Mouse (Mus musculus): Measurements from ENCODE around the gene Tex21. TPM values are rescaled to one million over a fixed set of nuclear protein-coding genes. Genes with fewer than 3 reads are reported as not detected.

Tex21 gene
- polyA plus RNA-seq, 1 experiment from 2014 or later, result not detected

DNA sequence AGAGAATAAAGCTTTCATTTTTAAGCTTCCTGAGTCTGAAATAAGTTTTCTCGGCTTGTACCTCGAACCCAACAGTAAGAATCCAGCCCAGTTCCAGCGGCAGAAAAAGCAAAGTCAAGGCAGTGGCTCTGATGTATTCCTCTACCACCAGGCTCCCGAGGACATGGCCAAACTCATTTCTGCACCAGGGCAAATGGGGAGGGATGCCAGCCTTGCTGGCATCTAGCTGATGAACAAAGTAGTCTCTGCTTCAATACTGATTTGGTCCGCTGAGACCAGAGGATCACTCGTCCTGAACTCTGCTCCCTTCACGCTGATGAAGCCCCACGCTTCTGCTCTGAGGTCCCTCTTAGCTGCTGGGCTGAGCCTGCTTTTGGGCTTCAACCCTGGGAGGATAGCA, 7.4 kb upstream of the Tex21 start:
- no peak for ATAC-seq (ENCODE audit: low read depth)

DNA sequence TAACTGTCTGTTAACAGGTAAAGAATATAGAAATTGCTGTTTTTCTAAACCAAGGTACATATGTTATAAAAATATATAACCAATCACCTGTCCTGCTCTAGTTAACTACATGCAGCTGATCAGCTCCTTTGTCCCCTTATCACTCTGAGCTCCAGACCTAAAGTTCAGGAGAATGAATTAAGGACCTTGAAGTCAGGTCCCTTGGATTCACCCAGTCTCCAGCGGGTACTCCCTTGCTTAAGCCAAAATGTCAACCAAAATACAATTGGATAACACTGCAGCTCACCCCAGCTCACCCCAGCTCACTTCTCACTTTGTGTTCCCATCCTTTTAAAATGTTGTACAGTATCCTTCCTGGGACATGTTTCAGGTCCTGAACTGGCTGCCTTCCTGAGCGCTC, 7.0 kb upstream of the Tex21 start:
- 70% methylated on average over 2 of the region's 2 CpGs for WGBS (ENCODE audit: insufficient replicate concordance)
- no peak overlapping the region for H3K27ac ChIP-seq (ENCODE audit: low read length)
- H3K4me3 ChIP-seq (ENCODE audit: low read depth, low read length), result no peak overlapping the region
- H3K9ac ChIP-seq (ENCODE audit: low read depth, low read length), result no peak overlapping the region
- no peaks in the 10 kb centered on the region for H3K27me3 ChIP-seq (ENCODE audit: control insufficient read depth, insufficient read depth, low read depth, low read length)
- H3K9me3 ChIP-seq (replicated peaks; ENCODE audit: control insufficient read depth, low read length), result no peaks in the 10 kb centered on the region
- no peak for ATAC-seq (ENCODE audit: low read depth)
- no peak overlapping the region for H3K4me2 ChIP-seq (ENCODE audit: low read depth, low read length)
- H3K4me1 ChIP-seq (ENCODE audit: control insufficient read depth, low read depth, low read length), result peaks cover 24% of the 10 kb centered on the region
- H3K36me3 ChIP-seq (ENCODE audit: control insufficient read depth, insufficient read depth), result no peaks in the 10 kb centered on the region

More for the DNA sequence above, 7.4 kb upstream of the Tex21 start:
- Histone ChIP-seq H3K36me3 (ENCODE audit: control insufficient read depth, insufficient read depth) (no peaks in the 10 kb centered on the region), H3K4me1 (ENCODE audit: control insufficient read depth, low read depth, low read length) (peaks cover 24% of the 10 kb centered on the region), H3K4me3 (ENCODE audit: low read depth, low read length) (no peak overlapping the region), H3K9ac (ENCODE audit: low read depth, low read length) (no peak overlapping the region), H3K4me2 (ENCODE audit: low read depth, low read length) (no peak overlapping the region), H3K27ac (ENCODE audit: low read length) (no peak overlapping the region), H3K27me3 (ENCODE audit: control insufficient read depth, insufficient read depth, low read depth, low read length) (no peaks in the 10 kb centered on the region), H3K9me3 (replicated peaks; ENCODE audit: control insufficient read depth, low read length) (no peaks in the 10 kb centered on the region)
- WGBS (ENCODE audit: insufficient replicate concordance), result 67% methylated on average over 8 of the region's 8 CpGs

DNA sequence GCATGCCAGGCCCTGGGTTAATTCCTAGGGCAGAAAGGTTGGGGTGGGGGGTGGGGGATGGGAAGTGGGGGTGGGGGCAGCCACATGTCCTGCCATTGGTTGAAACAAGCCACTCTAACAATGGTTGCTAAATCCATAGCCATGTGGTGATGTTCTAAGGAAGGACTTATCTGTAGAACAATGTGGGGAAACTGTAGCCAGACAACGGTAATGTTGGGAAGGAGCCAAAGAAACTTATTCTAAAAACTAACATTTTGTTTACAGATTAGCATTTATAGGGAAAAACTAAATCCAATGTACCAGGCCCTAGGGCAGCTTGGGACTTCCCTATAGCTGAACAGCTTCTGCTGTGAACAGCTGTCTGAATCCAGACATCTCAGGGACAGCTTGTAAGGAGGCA, 6.5 kb upstream of the Tex21 start:
- WGBS (ENCODE audit: insufficient replicate concordance), result 72% methylated on average over 1 of the region's 1 CpGs
- Histone ChIP-seq H3K27ac (ENCODE audit: low read length) (no peak overlapping the region), H3K4me1 (ENCODE audit: control insufficient read depth, low read depth, low read length) (peaks cover 24% of the 10 kb centered on the region), H3K4me2 (ENCODE audit: low read depth, low read length) (no peak overlapping the region), H3K36me3 (ENCODE audit: control insufficient read depth, insufficient read depth) (no peaks in the 10 kb centered on the region), H3K9me3 (replicated peaks; ENCODE audit: control insufficient read depth, low read length) (no peaks in the 10 kb centered on the region), H3K4me3 (ENCODE audit: low read depth, low read length) (no peak overlapping the region), H3K27me3 (ENCODE audit: control insufficient read depth, insufficient read depth, low read depth, low read length) (no peaks in the 10 kb centered on the region), H3K9ac (ENCODE audit: low read depth, low read length) (no peak overlapping the region)
- ATAC-seq (ENCODE audit: low read depth), result no peak

DNA sequence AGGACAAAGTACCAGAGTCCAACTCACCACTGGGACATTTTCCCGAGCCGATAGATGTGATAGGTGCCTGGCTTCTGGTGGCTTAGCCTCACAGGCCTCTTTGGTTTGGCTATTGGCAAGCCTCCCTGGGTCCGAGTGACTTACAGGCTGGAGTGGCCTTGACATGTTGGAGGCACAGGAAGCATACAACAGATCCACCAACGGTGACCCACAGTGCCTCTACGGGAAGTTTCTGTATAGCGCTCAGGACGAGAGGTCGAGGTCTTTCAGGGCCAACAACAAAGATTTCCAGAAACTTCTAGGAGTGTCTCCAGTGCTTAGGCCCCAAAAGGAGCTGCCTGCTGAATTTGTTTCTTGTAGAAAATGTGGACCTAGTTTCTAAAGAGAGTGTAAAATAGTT, 1.6 kb downstream of the Tex21 start:
- no peaks in the 10 kb centered on the region for H3K9me3 ChIP-seq (replicated peaks; ENCODE audit: control insufficient read depth, low read length)
- peaks cover 20% of the 10 kb centered on the region for H3K4me1 ChIP-seq (ENCODE audit: control insufficient read depth, low read depth, low read length)
- H3K27me3 ChIP-seq (ENCODE audit: control insufficient read depth, insufficient read depth, low read depth, low read length), result no peaks in the 10 kb centered on the region
- H3K9ac ChIP-seq (ENCODE audit: low read depth, low read length), result no peak overlapping the region
- no peak overlapping the region for H3K4me3 ChIP-seq (ENCODE audit: low read depth, low read length)
- ATAC-seq (ENCODE audit: low read depth), result no peak
- no peak overlapping the region for H3K27ac ChIP-seq (ENCODE audit: low read length)
- H3K36me3 ChIP-seq (ENCODE audit: control insufficient read depth, insufficient read depth), result no peaks in the 10 kb centered on the region
- WGBS (ENCODE audit: insufficient replicate concordance), result 71% methylated on average over 8 of the region's 8 CpGs
- no peak overlapping the region for H3K4me2 ChIP-seq (ENCODE audit: low read depth, low read length)

DNA sequence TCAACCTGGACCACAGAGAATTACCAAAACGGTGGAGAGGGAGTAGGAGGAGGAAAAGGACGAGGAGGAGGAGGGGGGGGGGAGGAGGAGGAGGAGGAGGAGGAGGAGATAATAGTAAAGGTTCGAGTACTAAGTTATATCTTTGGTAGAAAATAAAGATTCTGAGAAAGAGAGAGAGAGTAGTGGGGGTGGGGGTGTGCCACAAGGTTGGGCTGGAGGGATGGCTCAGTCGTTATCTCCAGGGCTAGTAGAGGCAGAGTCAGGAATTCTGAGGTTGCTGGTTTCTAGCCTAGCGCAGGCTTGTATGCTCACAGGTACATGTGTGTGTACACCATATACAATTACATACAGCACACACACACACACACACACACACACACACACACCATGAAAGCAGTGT, 4.7 kb downstream of the Tex21 start:
- peak overlapping the region; percentile 57 for H3K27ac ChIP-seq (ENCODE audit: low read length)
- 19% methylated on average over 5 of the region's 5 CpGs for whole genome bisulfite sequencing (ENCODE audit: insufficient replicate concordance)
- no peaks in the 10 kb centered on the region for H3K27me3 ChIP-seq (ENCODE audit: control insufficient read depth, insufficient read depth, low read depth, low read length)
- H3K4me3 ChIP-seq (ENCODE audit: low read depth, low read length), result no peak overlapping the region
- ATAC-seq (ENCODE audit: low read depth), result peak; percentile 54
- no peak overlapping the region for H3K9ac ChIP-seq (ENCODE audit: low read depth, low read length)
- peak overlapping the region; percentile 27; the same call in 1 of the 2 replicates for H3K4me2 ChIP-seq (ENCODE audit: low read depth, low read length)
- no peaks in the 10 kb centered on the region for H3K9me3 ChIP-seq (replicated peaks; ENCODE audit: control insufficient read depth, low read length)
- no peaks in the 10 kb centered on the region for H3K36me3 ChIP-seq (ENCODE audit: control insufficient read depth, insufficient read depth)
- peaks cover 27% of the 10 kb centered on the region for H3K4me1 ChIP-seq (ENCODE audit: control insufficient read depth, low read depth, low read length)

DNA sequence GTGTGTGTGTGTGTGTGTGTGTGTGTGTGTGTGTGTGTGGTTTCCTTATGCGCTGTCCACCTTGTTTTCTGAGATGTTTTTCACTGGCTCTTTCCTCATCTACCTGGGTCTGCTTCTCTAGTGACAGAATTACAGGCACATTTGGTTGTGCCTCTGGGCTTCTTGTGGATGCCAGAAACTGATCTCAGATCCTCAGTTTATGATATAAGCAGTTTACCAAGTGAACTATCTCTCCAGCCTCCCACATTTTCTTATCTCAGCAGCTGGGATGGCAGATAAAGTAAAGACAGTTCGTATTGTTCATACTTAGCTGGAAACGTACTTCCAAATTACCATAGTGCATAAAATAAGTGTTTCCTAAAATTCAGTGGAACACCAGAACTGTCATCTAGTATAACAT, 5.5 kb downstream of the Tex21 start:
- peak; percentile 70 for ATAC-seq (ENCODE audit: low read depth)
- no peak overlapping the region for H3K9ac ChIP-seq (ENCODE audit: low read depth, low read length)
- no peaks in the 10 kb centered on the region for H3K36me3 ChIP-seq (ENCODE audit: control insufficient read depth, insufficient read depth)
- peaks cover 27% of the 10 kb centered on the region for H3K4me1 ChIP-seq (ENCODE audit: control insufficient read depth, low read depth, low read length)
- peak overlapping the region; percentile 57 for H3K27ac ChIP-seq (ENCODE audit: low read length)
- no peaks in the 10 kb centered on the region for H3K9me3 ChIP-seq (replicated peaks; ENCODE audit: control insufficient read depth, low read length)
- H3K4me3 ChIP-seq (ENCODE audit: low read depth, low read length), result no peak overlapping the region
- peak overlapping the region; percentile 27; the same call in 1 of the 2 replicates for H3K4me2 ChIP-seq (ENCODE audit: low read depth, low read length)
- H3K27me3 ChIP-seq (ENCODE audit: control insufficient read depth, insufficient read depth, low read depth, low read length), result no peaks in the 10 kb centered on the region
- WGBS (ENCODE audit: insufficient replicate concordance), result 23% methylated on average over 3 of the region's 3 CpGs

DNA sequence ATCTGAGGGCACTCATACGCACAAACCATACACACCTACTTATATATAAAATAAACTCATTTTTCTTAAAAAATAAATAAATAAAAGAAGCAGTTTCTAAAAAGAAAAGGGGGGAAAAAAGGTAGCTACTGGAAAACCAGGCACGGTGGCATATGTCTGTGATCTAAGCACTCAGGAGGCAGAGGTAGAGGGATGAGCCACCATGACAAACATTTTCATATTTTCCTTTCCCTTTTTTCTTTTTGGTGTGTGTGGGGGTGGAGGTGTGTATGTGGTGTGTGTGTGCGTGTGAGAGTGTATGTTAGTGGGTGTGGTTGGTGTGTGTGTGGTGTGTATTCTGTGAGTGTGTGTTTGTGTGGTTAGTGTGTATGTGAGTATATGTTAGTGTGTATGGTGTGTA, 5.9 kb downstream of the Tex21 start:
- Histone ChIP-seq H3K4me2 (ENCODE audit: low read depth, low read length) (peak overlapping the region; percentile 27; the same call in 1 of the 2 replicates), H3K4me3 (ENCODE audit: low read depth, low read length) (no peak overlapping the region), H3K27me3 (ENCODE audit: control insufficient read depth, insufficient read depth, low read depth, low read length) (no peaks in the 10 kb centered on the region), H3K36me3 (ENCODE audit: control insufficient read depth, insufficient read depth) (no peaks in the 10 kb centered on the region), H3K4me1 (ENCODE audit: control insufficient read depth, low read depth, low read length) (peaks cover 27% of the 10 kb centered on the region), H3K9ac (ENCODE audit: low read depth, low read length) (no peak overlapping the region), H3K9me3 (replicated peaks; ENCODE audit: control insufficient read depth, low read length) (no peaks in the 10 kb centered on the region), H3K27ac (ENCODE audit: low read length) (peak overlapping the region; percentile 57)
- WGBS (ENCODE audit: insufficient replicate concordance), result 50% methylated on average over 3 of the region's 3 CpGs
- ATAC-seq (ENCODE audit: low read depth), result peak; percentile 16; the same call in 1 of the 2 replicates

DNA sequence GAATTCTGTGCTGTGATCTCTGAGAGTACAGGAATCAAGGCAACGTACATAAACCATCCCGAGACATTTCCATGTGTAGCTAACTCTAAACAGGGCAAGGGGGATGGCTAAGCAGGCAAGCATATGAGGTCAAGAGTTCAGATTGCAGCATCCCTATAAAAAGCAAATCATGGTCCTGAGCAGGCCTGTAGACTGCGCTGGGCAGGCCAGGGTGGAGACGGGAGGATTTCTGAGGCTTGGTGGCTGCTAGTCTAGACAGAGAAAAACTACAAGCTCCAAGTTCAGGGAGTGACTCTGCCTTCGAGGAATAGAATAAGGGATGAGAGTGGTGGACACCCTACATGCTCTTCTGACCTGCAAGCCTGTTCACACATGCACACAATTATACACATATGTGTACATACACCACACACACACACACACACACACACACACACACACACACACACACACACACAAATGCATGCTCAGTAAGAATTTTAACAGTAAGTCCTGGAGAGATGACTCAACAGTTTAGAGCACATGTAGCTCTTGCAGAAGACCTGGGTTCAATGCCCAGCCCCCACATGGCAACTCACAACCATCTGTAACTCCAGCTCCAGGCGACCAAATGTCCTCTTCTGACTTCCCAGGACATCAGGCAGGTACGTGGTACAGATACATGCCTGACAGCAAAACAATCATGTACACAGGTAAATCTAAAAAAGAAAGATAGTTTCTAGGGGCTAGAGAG, 6.5 kb downstream of the Tex21 start:
- WGBS (ENCODE audit: insufficient replicate concordance), result 46% methylated on average over 7 of the region's 7 CpGs
- H3K36me3 ChIP-seq (ENCODE audit: control insufficient read depth, insufficient read depth), result no peaks in the 10 kb centered on the region
- H3K9ac ChIP-seq (ENCODE audit: low read depth, low read length), result no peak overlapping the region; the same call in 1 of the 2 replicates

DNA sequence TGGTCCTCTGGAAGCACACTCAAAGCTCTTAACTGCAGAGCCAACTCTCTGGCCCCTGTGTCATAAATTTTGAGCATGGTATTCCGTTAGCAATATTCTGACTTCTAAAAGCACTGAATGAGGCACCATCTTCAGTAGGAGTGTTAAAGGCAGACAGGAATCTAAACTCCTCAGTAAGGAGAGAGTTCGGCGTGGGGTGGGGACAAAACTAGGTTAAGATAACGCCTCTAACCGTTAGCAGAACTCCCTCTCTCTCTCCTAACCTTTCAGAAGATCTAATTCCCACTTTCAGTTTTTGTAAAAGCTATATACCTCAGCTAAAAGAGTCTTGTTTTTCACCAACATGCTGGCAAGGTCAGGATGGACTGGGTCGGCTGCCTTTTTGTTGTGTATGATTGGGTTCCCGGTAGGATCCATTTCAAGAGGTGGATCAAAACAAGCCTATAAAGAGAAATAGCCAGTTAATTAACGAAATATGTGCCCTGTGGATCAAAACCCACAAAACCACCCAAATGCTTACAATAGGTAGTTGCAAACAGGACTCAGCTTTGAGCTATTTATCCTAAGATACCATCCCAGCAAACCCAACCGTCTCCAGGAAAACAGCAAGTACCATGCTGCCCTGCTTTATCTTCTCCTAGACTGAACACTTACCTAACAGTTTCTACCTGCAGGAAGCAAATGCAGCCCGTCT, 7.3 kb downstream of the Tex21 start:
- Histone ChIP-seq H3K9ac (ENCODE audit: low read depth, low read length) (no peak overlapping the region; the same call in 1 of the 2 replicates), H3K36me3 (ENCODE audit: control insufficient read depth, insufficient read depth) (no peaks in the 10 kb centered on the region), H3K27ac (ENCODE audit: low read length) (0 out of 2 replicates have a peak overlapping the region, but pooled peaks have one; percentile 16), H3K4me1 (ENCODE audit: control insufficient read depth, low read depth, low read length) (peaks cover 27% of the 10 kb centered on the region), H3K4me2 (ENCODE audit: low read depth, low read length) (no peak overlapping the region), H3K4me3 (ENCODE audit: low read depth, low read length) (no peak overlapping the region), H3K27me3 (ENCODE audit: control insufficient read depth, insufficient read depth, low read depth, low read length) (no peaks in the 10 kb centered on the region), H3K9me3 (replicated peaks; ENCODE audit: control insufficient read depth, low read length) (no peaks in the 10 kb centered on the region)
- 29% methylated on average over 10 of the region's 10 CpGs for WGBS (ENCODE audit: insufficient replicate concordance)
- ATAC-seq (ENCODE audit: low read depth), result no peak

More for the DNA sequence above, 6.5 kb downstream of the Tex21 start:
- Histone ChIP-seq H3K4me2 (ENCODE audit: low read depth, low read length) (no peak overlapping the region), H3K4me3 (ENCODE audit: low read depth, low read length) (no peak overlapping the region), H3K27ac (ENCODE audit: low read length) (peak overlapping the region; percentile 57; the same call in 1 of the 2 replicates), H3K27me3 (ENCODE audit: control insufficient read depth, insufficient read depth, low read depth, low read length) (no peaks in the 10 kb centered on the region), H3K9me3 (replicated peaks; ENCODE audit: control insufficient read depth, low read length) (no peaks in the 10 kb centered on the region), H3K4me1 (ENCODE audit: control insufficient read depth, low read depth, low read length) (peaks cover 27% of the 10 kb centered on the region)
- peak; percentile 23; the same call in 1 of the 2 replicates for ATAC-seq (ENCODE audit: low read depth)

All from liver, embryonic 16.5 days (tissue).